Mouse (Mus musculus): Measurements from ENCODE around the gene Cox4i1. TPM values are rescaled to one million over a fixed set of nuclear protein-coding genes. Genes with fewer than 3 reads are reported as not detected.
A peak's percentile ranks its signal among the peaks of the same experiment; 100 is the strongest.

Gene Cox4i1
- total and polyA plus RNA-seq, 3 experiments, result 519 to 970 (median 711) TPM

DNA sequence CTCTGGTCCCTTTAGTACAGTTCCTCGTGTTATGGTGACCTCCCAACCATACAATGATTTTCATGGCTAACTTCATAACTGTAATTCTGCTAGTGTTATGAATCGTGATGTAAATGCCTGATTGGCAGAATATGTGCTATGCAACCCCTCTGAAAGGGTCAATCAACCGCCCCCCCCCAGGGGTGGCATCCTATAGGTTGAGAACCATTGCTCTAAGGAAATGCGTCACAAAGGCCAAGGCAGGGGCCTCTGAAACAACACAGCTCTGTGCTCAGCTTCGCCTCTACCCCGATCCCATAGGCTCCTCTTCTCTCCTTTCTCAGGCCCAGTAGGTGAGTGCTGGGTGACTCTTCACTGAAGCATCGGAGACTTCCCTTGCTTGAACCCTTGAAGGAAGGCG, 17.6 kb downstream of the Cox4i1 start:
- H3K9me3 ChIP-seq (replicated peaks; ENCODE audit: low read length), result no peaks in the 10 kb centered on the region
- no peak for DNase-seq (ENCODE audit: extremely low read depth)
- no peak overlapping the region for H3K27ac ChIP-seq (ENCODE audit: insufficient read depth, low read depth)
- dilution Hi-C loops (cut with MboI; ENCODE audit: extremely low pct_ligation_motif_present, extremely low pct_unique_long_range_greater_than_20kb, low sequenced_read_pairs), result no loop called here
- H3K4me3 ChIP-seq (replicated peaks in 1 of 3; ENCODE audit: low read depth in 2 of 3, low read length in 2 of 3, poor library complexity in 1 of 3), result peak overlapping the region in 1 of 3 experiments; percentile 16
- no peak overlapping the region for H3K9ac ChIP-seq (ENCODE audit: insufficient read depth, low read depth)
- peaks cover 24 to 57% of the 10 kb centered on the region in 2 experiments for H3K4me1 ChIP-seq (ENCODE audit: control insufficient read depth in 1 of 2, insufficient read depth in 2 of 2)
- no peaks in the 10 kb centered on the region for H3K36me3 ChIP-seq (replicated peaks in 1 of 2; ENCODE audit: control insufficient read depth in 1 of 2, insufficient read depth in 1 of 2, low read length in 1 of 2)
- H3K4me2 ChIP-seq (ENCODE audit: insufficient read depth, low read depth, poor library complexity, severe bottlenecking), result no peak overlapping the region
- in situ Hi-C loops (cut with MboI; ENCODE audit: low pct_ligation_motif_present, low pct_unique_long_range_greater_than_20kb, low sequenced_read_pairs), result no loop called here
- TF ChIP-seq POLR2AphosphoS2 (IDR thresholded peaks at IDR 0.05; ENCODE audit: low read depth, low read length) (no peak), HCFC1 (IDR thresholded peaks at IDR 0.05; ENCODE audit: low read depth, low read length) (no peak), BHLHE40 (IDR thresholded peaks at IDR 0.05; ENCODE audit: low read depth, low read length) (no peak), NELFE (IDR thresholded peaks at IDR 0.05; ENCODE audit: low read depth, low read length) (no peak), PAX5 (IDR thresholded peaks at IDR 0.05; ENCODE audit: low read length) (no peak), GABPA (IDR thresholded peaks at IDR 0.05; ENCODE audit: insufficient replicate concordance, low read depth, low read length) (no peak), ELF1 (IDR thresholded peaks at IDR 0.05; ENCODE audit: low read depth, low read length) (no peak), IRF4 (IDR thresholded peaks at IDR 0.05; ENCODE audit: low read depth, low read length) (no peak), KAT2A (IDR thresholded peaks at IDR 0.05; ENCODE audit: insufficient replicate concordance, low read length) (no peak), MYC (IDR thresholded peaks at IDR 0.05; ENCODE audit: low read depth, low read length) (no peak), TBP (conservative IDR thresholded peaks at IDR 0.05; ENCODE audit: low read depth, low read length) (no peak), CHD2 (IDR thresholded peaks at IDR 0.05; ENCODE audit: low read length) (no peak), MAX (IDR thresholded peaks at IDR 0.05; ENCODE audit: low read length) (no peak)
- peaks cover 23% of the 10 kb centered on the region for H3K27me3 ChIP-seq (replicated peaks)
- H3K79me2 ChIP-seq (replicated peaks; ENCODE audit: control insufficient read depth, extremely low read depth, insufficient read depth, poor library complexity, severe bottlenecking), result no peaks in the 10 kb centered on the region

DNA sequence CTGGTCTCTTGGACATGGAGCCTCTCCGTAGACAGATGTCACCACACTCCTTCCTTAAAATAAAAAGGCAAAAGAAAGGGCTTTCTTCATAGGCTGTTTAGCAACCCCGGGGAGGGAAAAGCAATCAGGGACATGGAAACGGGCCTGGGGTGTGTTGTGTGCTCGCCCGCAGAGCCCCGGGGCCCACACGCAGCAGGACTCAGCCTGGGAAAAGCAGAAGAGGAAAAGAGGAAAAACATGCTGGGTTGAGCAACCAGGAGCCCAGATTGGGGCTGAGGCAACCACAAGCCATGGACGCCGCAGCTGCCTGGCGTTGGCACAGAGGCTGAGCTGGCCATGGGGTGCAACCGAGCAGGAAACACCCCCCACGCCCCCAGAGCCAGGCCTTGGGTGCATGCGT, 18.0 kb downstream of the Cox4i1 start:
- in situ Hi-C loops (cut with MboI; ENCODE audit: low pct_ligation_motif_present, low pct_unique_long_range_greater_than_20kb, low sequenced_read_pairs), result no loop called here
- TF ChIP-seq MAFK (IDR thresholded peaks at IDR 0.05; ENCODE audit: insufficient replicate concordance, low read length) (no peak), IRF4 (IDR thresholded peaks at IDR 0.05; ENCODE audit: low read depth, low read length) (no peak), CHD1 (IDR thresholded peaks at IDR 0.05; ENCODE audit: low read depth, low read length) (no peak), BHLHE40 (IDR thresholded peaks at IDR 0.05; ENCODE audit: low read depth, low read length) (no peak), KAT2A (IDR thresholded peaks at IDR 0.05; ENCODE audit: insufficient replicate concordance, low read length) (no peak), TBP (conservative IDR thresholded peaks at IDR 0.05; ENCODE audit: low read depth, low read length) (no peak), E2F4 (IDR thresholded peaks at IDR 0.05; ENCODE audit: insufficient replicate concordance, low read depth, low read length) (no peak)
- no peak for DNase-seq (ENCODE audit: extremely low read depth)
- Histone ChIP-seq H3K9me3 (replicated peaks; ENCODE audit: low read length) (no peaks in the 10 kb centered on the region), H3K9ac (ENCODE audit: insufficient read depth, low read depth) (no peak overlapping the region), H3K4me3 (replicated peaks in 1 of 3; ENCODE audit: low read depth in 2 of 3, low read length in 2 of 3, poor library complexity in 1 of 3) (peak overlapping the region in 1 of 3 experiments; percentile 16), H3K36me3 (replicated peaks in 1 of 2; ENCODE audit: control insufficient read depth in 1 of 2, insufficient read depth in 1 of 2, low read length in 1 of 2) (no peaks in the 10 kb centered on the region), H3K79me2 (replicated peaks; ENCODE audit: control insufficient read depth, extremely low read depth, insufficient read depth, poor library complexity, severe bottlenecking) (no peaks in the 10 kb centered on the region), H3K4me2 (ENCODE audit: insufficient read depth, low read depth, poor library complexity, severe bottlenecking) (no peak overlapping the region), H3K4me1 (ENCODE audit: control insufficient read depth in 1 of 2, insufficient read depth in 2 of 2) (peaks cover 24 to 53% of the 10 kb centered on the region in 2 experiments), H3K27ac (ENCODE audit: insufficient read depth, low read depth) (no peak overlapping the region), H3K27me3 (replicated peaks) (peaks cover 23% of the 10 kb centered on the region)
- dilution Hi-C loops (cut with MboI; ENCODE audit: extremely low pct_ligation_motif_present, extremely low pct_unique_long_range_greater_than_20kb, low sequenced_read_pairs), result no loop called here
